Mouse (Mus musculus): ENCODE results near the gene Sall2. TPM values are rescaled to one million over a fixed set of nuclear protein-coding genes. Genes with fewer than 3 reads are reported as not detected.

Sall2 gene
- polyA plus RNA-seq, 1 experiment from 2014 or later: 34.7 TPM

GRCm38 (mm10) chr14:52272781-52273180, 55.8 kb downstream of the Sall2 start:
- no peak overlapping the region for H3K4me3 ChIP-seq (replicated peaks; ENCODE audit: low read length)
- H3K4me2 ChIP-seq (ENCODE audit: low read length): no peak overlapping the region
- peaks cover 8% of the 10 kb centered on the region for H3K36me3 ChIP-seq (ENCODE audit: control insufficient read depth, insufficient read depth)
- H3K9me3 ChIP-seq (ENCODE audit: control insufficient read depth, low read length): no peaks in the 10 kb centered on the region
- H3K9ac ChIP-seq (replicated peaks; ENCODE audit: low read depth, low read length): no peak overlapping the region
- H3K27me3 ChIP-seq (replicated peaks; ENCODE audit: control insufficient read depth, insufficient read depth, low read length): no peaks in the 10 kb centered on the region
- H3K4me1 ChIP-seq (replicated peaks; ENCODE audit: control insufficient read depth, insufficient read depth, low read length): no peaks in the 10 kb centered on the region
- H3K27ac ChIP-seq (ENCODE audit: low read length): no peak overlapping the region
- no peak for ATAC-seq
- WGBS: 69% methylated on average over 3 of the region's 3 CpGs

Other genes with a start within 250 kb of the Sall2 start
- 655 and 693 TPM in 2 replicates for gene Hnrnpc, start 224.7 kb downstream of the Sall2 start, polyA plus RNA-seq (2015; fragmentation: Nextera tagmentation; extraction: Ambion mirVana)
- gene Rpgrip1, start 218.1 kb downstream of the Sall2 start, polyA plus RNA-seq (2015; fragmentation: Nextera tagmentation; extraction: Ambion mirVana): 48.2 and 54.5 TPM in 2 replicates
- gene Supt16, start 131.3 kb downstream of the Sall2 start, polyA plus RNA-seq (2015; fragmentation: Nextera tagmentation; extraction: Ambion mirVana): 55.8 and 67.3 TPM in 2 replicates
- gene Chd8, start 71.0 kb downstream of the Sall2 start, polyA plus RNA-seq (2015; fragmentation: Nextera tagmentation; extraction: Ambion mirVana): 37.4 and 42.4 TPM in 2 replicates
- 52.1 and 60.2 TPM in 2 replicates for gene Tox4, start 49.6 kb downstream of the Sall2 start, polyA plus RNA-seq (2015; fragmentation: Nextera tagmentation; extraction: Ambion mirVana)
- 54.9 and 56.8 TPM in 2 replicates for gene Rab2b, start 49.2 kb downstream of the Sall2 start, polyA plus RNA-seq (2015; fragmentation: Nextera tagmentation; extraction: Ambion mirVana)
- 53.3 and 55.7 TPM in 2 replicates for gene Mettl3, start 23.6 kb downstream of the Sall2 start, polyA plus RNA-seq (2015; fragmentation: Nextera tagmentation; extraction: Ambion mirVana)
- gene Olfr1513, start 27.6 kb upstream of the Sall2 start, polyA plus RNA-seq (2015; fragmentation: Nextera tagmentation; extraction: Ambion mirVana): not detected in 2 replicates
- gene Olfr1512, start 50.4 kb upstream of the Sall2 start, polyA plus RNA-seq (2015; fragmentation: Nextera tagmentation; extraction: Ambion mirVana): not detected in 2 replicates
- not detected in 2 replicates for gene Olfr1511, start 68.6 kb upstream of the Sall2 start, polyA plus RNA-seq (2015; fragmentation: Nextera tagmentation; extraction: Ambion mirVana)
- gene Olfr1510, start 85.6 kb upstream of the Sall2 start, polyA plus RNA-seq (2015; fragmentation: Nextera tagmentation; extraction: Ambion mirVana): not detected in 2 replicates
- gene Olfr1509, start 114.2 kb upstream of the Sall2 start, polyA plus RNA-seq (2015; fragmentation: Nextera tagmentation; extraction: Ambion mirVana): not detected in 2 replicates
- gene Olfr1508, start 138.7 kb upstream of the Sall2 start, polyA plus RNA-seq (2015; fragmentation: Nextera tagmentation; extraction: Ambion mirVana): not detected in 2 replicates
- not detected in 2 replicates for gene Olfr1507, start 167.0 kb upstream of the Sall2 start, polyA plus RNA-seq (2015; fragmentation: Nextera tagmentation; extraction: Ambion mirVana)

Data from forebrain, embryonic 16.5 days (tissue).